Mouse (Mus musculus): ENCODE results near the gene Dnpep. TPM values are rescaled to one million over a fixed set of nuclear protein-coding genes. Genes with fewer than 3 reads are reported as not detected.

The Dnpep gene
- 90.7 TPM for polyA plus RNA-seq (2017; shearing (Covaris generic))

GRCm38 (mm10) chr1:75317241-75318201 is at the start of gene Dnpep:
Dnpep (minus strand) TSS chr1:75317990.

GRCm38 (mm10) chr1:75360112-75361031 is 42.6 kb upstream of the Dnpep start, which contains the start of gene Des:
Des (plus strand) TSS chr1:75360329.

GRCm38 (mm10) chr1:75278228-75278627 is 39.6 kb downstream of the Dnpep start, which contains the start of gene Resp18:
Resp18 (minus strand) TSS chr1:75278415.

GRCm38 (mm10) chr1:75264091-75264880 is 53.5 kb downstream of the Dnpep start, which contains the start of gene Ptprn:
Ptprn (minus strand) TSS chr1:75264502.

Other genes with a start within 250 kb of the Dnpep start
- 9.7 TPM for gene Nhej1, start 192.8 kb downstream of the Dnpep start, polyA plus RNA-seq (2017; shearing (Covaris generic))
- 0.23 TPM for gene Slc23a3, start 184.1 kb downstream of the Dnpep start, polyA plus RNA-seq (2017; shearing (Covaris generic))
- 192 TPM for gene Cnppd1, start 175.3 kb downstream of the Dnpep start, polyA plus RNA-seq (2017; shearing (Covaris generic))
- 22.9 TPM for gene Retreg2, start 175.2 kb downstream of the Dnpep start, polyA plus RNA-seq (2017; shearing (Covaris generic))
- gene Zfand2b, start 149.3 kb downstream of the Dnpep start, polyA plus RNA-seq (2017; shearing (Covaris generic)) = 77.4 TPM
- 7.7 TPM for gene Abcb6, start 137.6 kb downstream of the Dnpep start, polyA plus RNA-seq (2017; shearing (Covaris generic))
- gene Ankzf1, start 125.8 kb downstream of the Dnpep start, polyA plus RNA-seq (2017; shearing (Covaris generic)) = 55.8 TPM
- 27.1 TPM for gene Atg9a, start 125.8 kb downstream of the Dnpep start, polyA plus RNA-seq (2017; shearing (Covaris generic))
- 18.8 TPM for gene Glb1l, start 107.2 kb downstream of the Dnpep start, polyA plus RNA-seq (2017; shearing (Covaris generic))
- 104 TPM for gene Stk16, start 107.2 kb downstream of the Dnpep start, polyA plus RNA-seq (2017; shearing (Covaris generic))
- 331 TPM for gene Tuba4a, start 98.1 kb downstream of the Dnpep start, polyA plus RNA-seq (2017; shearing (Covaris generic))
- gene A630095N17Rik, start 85.9 kb downstream of the Dnpep start, polyA plus RNA-seq (2017; shearing (Covaris generic)) = not detected
- 39.6 TPM for gene Dnajb2, start 81.6 kb downstream of the Dnpep start, polyA plus RNA-seq (2017; shearing (Covaris generic))
- gene Ptprn, start 53.5 kb downstream of the Dnpep start, polyA plus RNA-seq (2017; shearing (Covaris generic)) = not detected
- gene Resp18, start 39.6 kb downstream of the Dnpep start, polyA plus RNA-seq (2017; shearing (Covaris generic)) = not detected
- gene Des, start 42.3 kb upstream of the Dnpep start, polyA plus RNA-seq (2017; shearing (Covaris generic)) = 0.22 TPM
- 0.93 TPM for gene Speg, start 57.3 kb upstream of the Dnpep start, polyA plus RNA-seq (2017; shearing (Covaris generic))
- 93.4 TPM for gene Gmppa, start 117.9 kb upstream of the Dnpep start, polyA plus RNA-seq (2017; shearing (Covaris generic))
- gene Asic4, start 132.4 kb upstream of the Dnpep start, polyA plus RNA-seq (2017; shearing (Covaris generic)) = not detected
- 10.9 TPM for gene Chpf, start 161.3 kb upstream of the Dnpep start, polyA plus RNA-seq (2017; shearing (Covaris generic))
- gene Tmem198, start 161.5 kb upstream of the Dnpep start, polyA plus RNA-seq (2017; shearing (Covaris generic)) = 0.49 TPM
- not detected for gene Obsl1, start 188.5 kb upstream of the Dnpep start, polyA plus RNA-seq (2017; shearing (Covaris generic))
- not detected for gene Inha, start 189.1 kb upstream of the Dnpep start, polyA plus RNA-seq (2017; shearing (Covaris generic))
- 28.2 TPM for gene Stk11ip, start 203.5 kb upstream of the Dnpep start, polyA plus RNA-seq (2017; shearing (Covaris generic))
- 0.04 TPM for gene Slc4a3, start 228.3 kb upstream of the Dnpep start, polyA plus RNA-seq (2017; shearing (Covaris generic))